Mouse (Mus musculus): ENCODE results near the gene C1galt1.

Gene C1galt1

GRCm38 (mm10) chr6:7844802-7845679 lies at the start of gene C1galt1:
Gene C1galt1, plus strand, starts transcription at chr6:7844842.
- DNase-seq (ENCODE audit: low read depth, low spot score), result peak; percentile 44

- DNase-seq (ENCODE audit: low read depth, low spot score), result peak; percentile 45
Measured at GRCm38 (mm10) chr6:7799969-7800368, 44.7 kb upstream of the C1galt1 start.

GRCm38 (mm10) chr6:7803765-7804542 lies 40.7 kb upstream of the C1galt1 start:
- no peak for DNase-seq (ENCODE audit: low read depth, low spot score)

- no peak for DNase-seq (ENCODE audit: low read depth, low spot score)
Measured at GRCm38 (mm10) chr6:7814146-7814545, 30.5 kb upstream of the C1galt1 start.

GRCm38 (mm10) chr6:7816233-7816632 lies 28.4 kb upstream of the C1galt1 start:
- DNase-seq (ENCODE audit: low read depth, low spot score), result no peak

GRCm38 (mm10) chr6:7822688-7823087 lies 22.0 kb upstream of the C1galt1 start:
- DNase-seq (ENCODE audit: low read depth, low spot score), result no peak

GRCm38 (mm10) chr6:7830793-7831192 lies 13.8 kb upstream of the C1galt1 start:
- no peak for DNase-seq (ENCODE audit: low read depth, low spot score)

- DNase-seq (ENCODE audit: low read depth, low spot score), result no peak
Measured at GRCm38 (mm10) chr6:7832564-7833175, 12.0 kb upstream of the C1galt1 start.

GRCm38 (mm10) chr6:7843726-7844411 lies 773 bp upstream of the C1galt1 start:
- DNase-seq (ENCODE audit: low read depth, low spot score), result no peak

GRCm38 (mm10) chr6:7844412-7844801 lies 235 bp upstream of the C1galt1 start:
- DNase-seq (ENCODE audit: low read depth, low spot score), result peak; percentile 96

GRCm38 (mm10) chr6:7845680-7846017 lies 1.0 kb downstream of the C1galt1 start:
- DNase-seq (ENCODE audit: low read depth, low spot score), result peak; percentile 72

- no peak for DNase-seq (ENCODE audit: low read depth, low spot score)
Measured at GRCm38 (mm10) chr6:7846726-7847439, 2.2 kb downstream of the C1galt1 start.

- peak; percentile 74 for DNase-seq (ENCODE audit: low read depth, low spot score)
Measured at GRCm38 (mm10) chr6:7847890-7848508, 3.4 kb downstream of the C1galt1 start.

- no peak for DNase-seq (ENCODE audit: low read depth, low spot score)
Measured at GRCm38 (mm10) chr6:7848714-7849113, 4.1 kb downstream of the C1galt1 start.

- DNase-seq (ENCODE audit: low read depth, low spot score), result no peak
Measured at GRCm38 (mm10) chr6:7851036-7851435, 6.4 kb downstream of the C1galt1 start.

- no peak for DNase-seq (ENCODE audit: low read depth, low spot score)
Measured at GRCm38 (mm10) chr6:7852919-7853318, 8.3 kb downstream of the C1galt1 start.

GRCm38 (mm10) chr6:7853461-7853860 lies 8.8 kb downstream of the C1galt1 start:
- DNase-seq (ENCODE audit: low read depth, low spot score), result no peak

GRCm38 (mm10) chr6:7856682-7857290 lies 12.1 kb downstream of the C1galt1 start:
- DNase-seq (ENCODE audit: low read depth, low spot score), result no peak

GRCm38 (mm10) chr6:7857356-7858247 lies 13.0 kb downstream of the C1galt1 start:
- no peak for DNase-seq (ENCODE audit: low read depth, low spot score)
